Mouse (Mus musculus): ENCODE measurements at regions not wholly inside any gene's neighbourhood (a gene's known extent, or its start where the extent isn't known, plus 50 kb on each side); places are given as distances from the start of the nearest gene placed in this dataset.

- no peak for TF ChIP-seq CTCF (IDR thresholded peaks at IDR 0.05; ENCODE audit: control insufficient read depth, insufficient read depth, insufficient replicate concordance, low read depth, low read length)
- no peak for TF ChIP-seq POLR2A (IDR thresholded peaks at IDR 0.05; ENCODE audit: control insufficient read depth, low read depth, low read length)
These were observed 91.6 kb upstream of the Topaz1 start for GRCm38 (mm10) chr9:122655583-122655982.

All from testis, adult 2 months (tissue).